Mouse (Mus musculus) left cerebral cortex, postnatal 36 days (tissue): ENCODE measurements at regions not wholly inside any gene's neighbourhood (a gene's known extent, or its start where the extent isn't known, plus 50 kb on each side); places are given as distances from the start of the nearest gene placed in this dataset.
"Not testable (repeated sequence)": the region's sequence is repeated elsewhere in the genome, so short reads cannot be mapped to it uniquely, and the experiment has no call there.

Source experiments
- DNase-seq, 2 experiments: peaks; one replicate each; pipeline ENCODE4 v3.0.0; 2021 to 2022; ENCODE audit warnings: low spot score in 2 of 2, mixed read lengths in 1 of 2
- intact Hi-C: fragments of 180-260 bp; cut with DNase I; formaldehyde crosslinking; loops from one replicate; pipeline ENCODE4 v1.15.1; 2025

DNA sequence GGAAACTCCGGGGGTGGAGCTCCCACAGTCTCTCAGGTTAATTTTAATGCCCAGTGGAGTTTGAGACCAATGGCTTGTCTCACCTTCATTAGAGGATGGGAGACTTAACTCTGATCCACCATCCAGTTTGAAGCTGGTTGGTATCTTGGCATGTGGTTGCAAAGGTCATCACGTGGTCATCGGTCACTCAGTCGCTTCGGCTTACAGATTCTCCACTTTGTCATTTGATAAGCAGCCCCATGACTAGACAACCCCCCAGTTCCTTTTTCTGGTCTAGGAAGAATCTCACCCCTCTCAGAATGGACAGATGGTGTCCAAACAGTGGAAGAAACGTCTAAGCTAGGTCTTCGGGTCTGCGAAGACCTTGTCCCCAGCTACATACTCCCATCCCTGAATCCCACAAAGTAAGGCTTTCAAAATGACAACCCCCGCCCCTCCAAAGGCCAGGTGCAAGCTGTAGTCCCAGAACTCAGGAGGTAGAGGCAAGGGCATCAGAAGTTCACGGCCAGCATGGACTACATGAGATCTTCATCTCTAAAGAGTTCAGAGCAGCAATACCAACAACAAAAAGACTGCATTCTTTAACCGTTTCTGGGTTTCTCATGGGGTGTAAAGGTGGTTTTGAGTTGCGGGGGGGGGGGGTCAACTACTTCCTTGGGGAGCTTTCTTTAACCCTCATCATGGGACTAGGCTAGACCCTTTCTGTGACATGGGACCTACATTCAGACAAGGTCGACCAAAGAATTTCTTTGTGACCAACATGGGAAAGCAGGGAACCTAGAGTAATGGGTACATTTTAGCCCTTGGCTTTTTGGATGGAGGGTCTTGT is 60.6 kb upstream of the Cpm start:
- intact Hi-C loops: no loop called here
- no peak for DNase-seq

DNA sequence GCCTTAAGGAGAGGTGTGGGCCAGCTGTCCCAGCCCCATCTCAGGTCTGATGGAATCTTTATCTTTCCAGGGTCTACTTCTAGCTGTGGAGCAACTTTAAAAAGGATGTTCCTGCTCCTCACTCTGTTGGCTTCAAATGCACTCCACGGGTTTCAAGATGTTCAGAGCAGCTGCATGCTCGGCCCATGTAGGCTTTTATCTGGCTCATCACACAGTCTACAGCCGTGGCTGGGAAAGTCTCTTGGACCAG is 61.2 kb upstream of the Cpm start:
- intact Hi-C loops: no loop called here
- no peak for DNase-seq

- intact Hi-C loops: no loop called here
- DNase-seq: no peak
Measured at GRCm38 (mm10) chr10:117567379-117568137, 61.7 kb upstream of the Cpm start.

DNA sequence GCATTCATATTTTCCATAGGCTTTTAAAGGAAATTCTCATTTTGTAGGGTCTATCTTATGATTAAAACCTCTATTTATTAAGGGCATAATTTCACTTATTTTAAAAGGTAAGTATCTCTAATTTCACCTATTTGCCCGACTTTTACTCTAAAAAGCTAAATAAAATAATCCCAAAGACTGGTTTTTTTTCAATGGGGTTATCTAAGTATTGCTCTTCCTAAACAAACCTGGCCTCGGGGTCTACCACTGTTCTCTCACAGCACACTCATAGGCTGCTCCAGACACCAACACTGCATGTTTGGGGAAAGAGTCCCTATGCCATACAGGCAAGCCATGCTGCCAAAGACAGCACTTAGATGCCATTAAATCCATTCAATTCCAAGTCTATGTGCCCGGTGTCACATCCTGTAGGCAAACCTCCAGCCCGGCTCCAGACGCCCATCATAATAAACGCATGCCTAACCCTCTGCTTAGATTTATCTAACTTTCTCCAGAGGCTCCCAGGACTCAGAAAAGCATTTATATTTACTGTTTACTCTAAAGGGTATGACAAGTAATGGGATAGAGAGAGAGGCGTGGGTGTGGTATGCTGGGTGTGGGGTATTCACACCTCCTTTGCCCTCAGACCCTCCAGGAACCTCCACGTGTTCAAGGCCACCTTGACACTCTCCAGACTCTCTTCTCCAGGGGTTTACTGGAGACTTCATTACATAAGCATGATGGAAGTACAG is 62.5 kb upstream of the Cpm start:
- intact Hi-C loops: no loop called here
- no peak for DNase-seq

GRCm38 (mm10) chr10:117566204-117566603 is 63.1 kb upstream of the Cpm start:
- intact Hi-C loops: no loop called here

DNA sequence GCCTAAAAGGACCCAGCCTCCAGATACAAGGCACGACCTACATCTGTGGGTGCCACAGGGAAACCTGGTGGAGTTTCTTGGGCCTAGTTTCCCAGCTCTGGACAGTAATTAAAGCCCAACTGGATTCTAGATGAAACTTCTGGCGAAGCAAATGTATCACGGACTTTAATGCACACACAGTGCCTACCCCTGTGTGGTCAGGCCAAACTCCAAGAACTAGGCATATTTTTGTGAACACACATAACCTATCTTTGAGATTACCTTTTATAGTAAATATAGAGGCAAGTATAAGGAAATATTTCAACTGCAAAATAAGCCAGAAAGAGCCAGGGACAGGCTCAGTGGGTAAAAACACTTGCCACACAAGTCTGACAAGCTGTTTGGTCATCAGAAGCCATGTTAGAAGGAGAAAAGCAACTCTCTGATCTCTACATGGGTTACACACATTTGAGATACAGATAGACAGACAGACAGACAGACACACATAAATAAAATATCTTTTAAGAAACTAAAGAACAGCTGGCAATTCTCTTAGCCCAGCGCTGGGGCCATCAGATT is 63.7 kb upstream of the Cpm start:
- intact Hi-C loops: no loop called here

More at GRCm38 (mm10) chr10:117566204-117566603, 63.1 kb upstream of the Cpm start:
- no peak for DNase-seq

GRCm38 (mm10) chr10:117565110-117565509 is 64.2 kb upstream of the Cpm start:
- intact Hi-C loops: no loop called here
- no peak for DNase-seq

More for the DNA sequence above, 63.7 kb upstream of the Cpm start:
- DNase-seq: no peak

- intact Hi-C loops: no loop called here
- no peak for DNase-seq
Measured at GRCm38 (mm10) chr10:117564118-117565040, 64.9 kb upstream of the Cpm start.

GRCm38 (mm10) chr10:117563429-117564117 is 65.7 kb upstream of the Cpm start:
- intact Hi-C loops: no loop called here
- no peak for DNase-seq

- DNase-seq, intact Hi-C loops: not testable (repeated sequence)
Measured at GRCm38 (mm10) chr10:117562850-117563248, 66.5 kb upstream of the Cpm start.

- intact Hi-C loops: no loop called here
Measured at GRCm38 (mm10) chr10:117561909-117562849, 67.1 kb upstream of the Cpm start.

DNA sequence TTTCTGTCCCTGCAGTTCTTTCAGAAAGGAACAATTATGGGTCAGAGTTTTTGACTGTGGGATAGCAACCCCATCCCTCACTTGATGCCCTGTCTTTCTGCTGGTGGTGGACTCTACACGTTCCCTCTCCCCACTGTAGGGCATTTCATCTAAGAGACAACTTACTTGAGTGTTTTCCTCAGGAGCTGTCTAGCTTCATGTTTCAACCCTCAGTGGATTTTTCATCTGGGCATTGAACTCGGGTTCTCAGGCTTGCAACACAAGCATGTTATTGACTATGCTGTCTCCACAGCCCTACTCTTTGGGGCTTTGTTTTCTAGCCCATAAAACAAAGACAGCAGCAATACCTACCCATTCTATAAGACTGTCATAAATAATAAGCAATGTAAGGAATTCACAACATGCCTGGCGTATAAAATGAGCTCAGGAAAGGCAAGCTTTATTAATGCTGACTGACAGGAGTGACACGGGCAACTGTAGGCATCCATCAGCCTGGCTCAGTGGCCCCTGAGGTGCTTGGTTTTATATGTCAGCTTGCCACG is 68.0 kb upstream of the Cpm start:
- intact Hi-C loops: no loop called here

More at GRCm38 (mm10) chr10:117561909-117562849, 67.1 kb upstream of the Cpm start:
- DNase-seq: no peak

GRCm38 (mm10) chr10:117560396-117561278 is 68.7 kb upstream of the Cpm start:
- no peak for DNase-seq
- intact Hi-C loops: no loop called here

More for the DNA sequence above, 68.0 kb upstream of the Cpm start:
- DNase-seq: no peak

DNA sequence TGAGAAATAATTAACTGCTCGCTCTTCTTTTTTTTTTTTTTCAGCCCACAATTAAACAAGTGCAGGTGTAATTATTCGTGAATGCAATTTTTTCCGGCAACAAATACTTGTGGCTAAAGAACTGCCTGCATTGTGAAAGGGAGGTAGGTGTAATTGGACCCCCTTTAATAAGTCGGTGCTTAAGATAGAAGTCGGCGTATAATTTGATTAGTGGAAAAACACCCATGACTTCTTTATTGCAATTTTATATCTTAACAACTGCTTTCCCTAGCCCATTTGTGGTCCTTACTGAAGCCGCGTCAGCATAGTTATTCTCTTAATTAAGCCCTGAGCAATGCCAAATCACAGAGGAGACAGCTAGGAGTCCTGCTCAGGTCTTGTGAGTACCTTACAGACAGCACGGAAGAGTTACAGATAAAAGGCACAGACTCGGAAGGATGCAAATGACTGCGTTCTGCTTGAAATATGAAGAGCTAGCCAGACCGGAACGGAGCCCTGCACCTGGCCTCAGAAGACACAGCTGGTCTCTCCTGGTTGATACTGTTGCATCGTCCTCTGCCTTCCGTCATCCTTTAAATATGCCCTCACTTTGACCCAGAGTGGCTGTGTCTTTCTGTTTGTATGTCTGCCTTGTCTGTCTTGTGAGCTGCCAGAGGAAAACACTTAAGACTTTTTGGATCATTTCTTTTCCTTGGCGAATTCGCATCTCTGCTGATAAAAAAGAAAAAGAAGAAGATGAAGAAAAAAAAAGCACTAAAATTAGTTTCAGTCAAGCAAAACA is 69.5 kb upstream of the Cpm start:
- intact Hi-C loops: no loop called here
- DNase-seq: no peak

DNA sequence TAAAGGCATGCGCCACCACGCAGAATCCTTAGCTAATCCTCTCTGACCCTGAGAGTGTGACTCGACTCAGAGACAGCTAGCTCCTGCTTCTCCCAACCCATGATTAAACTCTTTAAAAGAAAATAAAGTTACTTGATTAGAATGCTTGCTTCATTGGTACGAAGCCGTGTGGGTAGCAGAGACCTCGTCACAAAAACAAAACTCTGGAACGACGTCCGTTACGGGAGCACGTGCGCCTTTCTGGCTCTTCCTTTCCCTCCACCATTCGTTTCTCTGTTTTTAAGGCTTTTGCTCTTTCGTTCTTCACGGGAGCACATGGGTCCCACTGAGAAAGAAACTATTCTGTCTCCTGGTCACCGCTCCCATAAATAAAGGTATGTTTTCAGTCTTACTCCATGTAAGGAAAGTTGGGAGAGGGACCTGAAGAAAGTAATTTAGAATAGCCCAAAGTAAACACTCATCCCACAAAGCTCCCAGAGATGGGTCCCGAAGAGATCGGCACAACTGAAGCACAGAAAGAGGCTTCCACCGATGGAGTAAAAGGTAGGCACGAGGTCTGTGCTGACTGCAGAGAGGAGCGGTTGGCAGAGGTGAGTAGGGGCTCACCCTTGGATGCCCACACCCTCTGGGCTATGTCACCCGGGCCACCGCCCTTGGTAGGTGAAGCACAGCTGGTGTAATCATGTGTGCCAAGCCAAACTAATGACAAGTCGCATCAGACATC is 70.2 kb upstream of the Cpm start:
- DNase-seq: no peak
- intact Hi-C loops: no loop called here
